Mouse (Mus musculus): Measurements from ENCODE around the gene Eml4. TPM values are rescaled to one million over a fixed set of nuclear protein-coding genes. Genes with fewer than 3 reads are reported as not detected.

The Eml4 gene
- total RNA-seq (2014; rRNA removed) = 8.1 and 8.9 TPM in 2 replicates
- 3.2 and 4.1 TPM in 2 replicates for polyA plus RNA-seq (2012; rRNA removed)

- 3% methylated on average over 61 of the region's 62 CpGs for WGBS
- Histone ChIP-seq H3K4me3 (ENCODE audit: insufficient read depth, low read depth, low read length) (peak within 1 kb of the TSS; percentile 100), H3K4me1 (ENCODE audit: control insufficient read depth, insufficient read depth, low read length) (peaks cover 8% of the 10 kb centered on the region), H3K36me3 (ENCODE audit: control insufficient read depth, insufficient read depth, low read length) (no peaks in the 10 kb centered on the region), H3K9ac (ENCODE audit: low read depth, low read length) (peak within 1 kb of the TSS; percentile 99), H3K79me2 (ENCODE audit: control insufficient read depth, insufficient read depth, low read length) (peaks cover 24% of the 10 kb centered on the region), H3K27ac (replicated peaks; ENCODE audit: insufficient read depth, low read depth, low read length) (peak within 1 kb of the TSS; percentile 94), H3K27me3 (ENCODE audit: control insufficient read depth, insufficient read depth, low read length) (no peaks in the 10 kb centered on the region)
- DNase-seq (ENCODE audit: extremely low read depth, low read depth, low spot score) = peak; percentile 80
- peak; percentile 64 for TF ChIP-seq POLR2A (IDR thresholded peaks at IDR 0.05; ENCODE audit: extremely low read depth, insufficient read depth, low read length)
- peak; percentile 47; the same call in 1 of the 2 replicates for TF ChIP-seq CTCF (IDR thresholded peaks at IDR 0.05; ENCODE audit: low read depth, low read length)
Observed at GRCm38 (mm10) chr17:83350379-83351091, at the start of gene Eml4. Gene Eml4, plus strand, starts transcription at chr17:83350931.

GRCm38 (mm10) chr17:83301433-83301832, 49.3 kb upstream of the Eml4 start:
- H3K79me2 ChIP-seq (ENCODE audit: control insufficient read depth, insufficient read depth, low read length) = no peaks in the 10 kb centered on the region
- H3K36me3 ChIP-seq (ENCODE audit: control insufficient read depth, insufficient read depth, low read length) = no peaks in the 10 kb centered on the region
- H3K4me3 ChIP-seq (ENCODE audit: insufficient read depth, low read depth, low read length) = no peak overlapping the region
- no peak for TF ChIP-seq CTCF (IDR thresholded peaks at IDR 0.05; ENCODE audit: low read depth, low read length)
- no peak for TF ChIP-seq POLR2A (IDR thresholded peaks at IDR 0.05; ENCODE audit: extremely low read depth, insufficient read depth, low read length)
- H3K4me1 ChIP-seq (ENCODE audit: control insufficient read depth, insufficient read depth, low read length) = no peaks in the 10 kb centered on the region
- DNase-seq (ENCODE audit: extremely low read depth, low read depth, low spot score) = no peak
- H3K27me3 ChIP-seq (ENCODE audit: control insufficient read depth, insufficient read depth, low read length) = no peaks in the 10 kb centered on the region
- 87% methylated on average over 5 of the region's 5 CpGs for WGBS
- H3K9ac ChIP-seq (ENCODE audit: low read depth, low read length) = no peak overlapping the region
- no peak overlapping the region for H3K27ac ChIP-seq (replicated peaks; ENCODE audit: insufficient read depth, low read depth, low read length)

- no peak overlapping the region for H3K9ac ChIP-seq (ENCODE audit: low read depth, low read length)
- no peak overlapping the region for H3K27ac ChIP-seq (replicated peaks; ENCODE audit: insufficient read depth, low read depth, low read length)
- H3K27me3 ChIP-seq (ENCODE audit: control insufficient read depth, insufficient read depth, low read length) = no peaks in the 10 kb centered on the region
- H3K4me3 ChIP-seq (ENCODE audit: insufficient read depth, low read depth, low read length) = no peak overlapping the region
- TF ChIP-seq POLR2A (IDR thresholded peaks at IDR 0.05; ENCODE audit: extremely low read depth, insufficient read depth, low read length) (no peak), CTCF (IDR thresholded peaks at IDR 0.05; ENCODE audit: low read depth, low read length) (no peak)
- peaks cover 7% of the 10 kb centered on the region for H3K4me1 ChIP-seq (ENCODE audit: control insufficient read depth, insufficient read depth, low read length)
- DNase-seq (ENCODE audit: extremely low read depth, low read depth, low spot score) = no peak
- WGBS = 93% methylated on average over 7 of the region's 7 CpGs
- no peaks in the 10 kb centered on the region for H3K36me3 ChIP-seq (ENCODE audit: control insufficient read depth, insufficient read depth, low read length)
- no peaks in the 10 kb centered on the region for H3K79me2 ChIP-seq (ENCODE audit: control insufficient read depth, insufficient read depth, low read length)
Observed at GRCm38 (mm10) chr17:83304089-83304822, 46.5 kb upstream of the Eml4 start.

- WGBS = 70% methylated on average over 12 of the region's 12 CpGs
- Histone ChIP-seq H3K4me3 (ENCODE audit: insufficient read depth, low read depth, low read length) (no peak overlapping the region), H3K27me3 (ENCODE audit: control insufficient read depth, insufficient read depth, low read length) (no peaks in the 10 kb centered on the region), H3K79me2 (ENCODE audit: control insufficient read depth, insufficient read depth, low read length) (no peaks in the 10 kb centered on the region), H3K4me1 (ENCODE audit: control insufficient read depth, insufficient read depth, low read length) (peaks cover 10% of the 10 kb centered on the region), H3K27ac (replicated peaks; ENCODE audit: insufficient read depth, low read depth, low read length) (no peak overlapping the region), H3K9ac (ENCODE audit: low read depth, low read length) (no peak overlapping the region), H3K36me3 (ENCODE audit: control insufficient read depth, insufficient read depth, low read length) (no peaks in the 10 kb centered on the region)
- DNase-seq (ENCODE audit: extremely low read depth, low read depth, low spot score) = no peak
- no peak for TF ChIP-seq POLR2A (IDR thresholded peaks at IDR 0.05; ENCODE audit: extremely low read depth, insufficient read depth, low read length)
- TF ChIP-seq CTCF (IDR thresholded peaks at IDR 0.05; ENCODE audit: low read depth, low read length) = no peak
Observed at GRCm38 (mm10) chr17:83306964-83307640, 43.6 kb upstream of the Eml4 start.

- Histone ChIP-seq H3K27ac (replicated peaks; ENCODE audit: insufficient read depth, low read depth, low read length) (peak overlapping the region; percentile 45; the same call in 1 of the 2 replicates), H3K27me3 (ENCODE audit: control insufficient read depth, insufficient read depth, low read length) (no peaks in the 10 kb centered on the region), H3K36me3 (ENCODE audit: control insufficient read depth, insufficient read depth, low read length) (no peaks in the 10 kb centered on the region), H3K79me2 (ENCODE audit: control insufficient read depth, insufficient read depth, low read length) (no peaks in the 10 kb centered on the region), H3K4me1 (ENCODE audit: control insufficient read depth, insufficient read depth, low read length) (peaks cover 10% of the 10 kb centered on the region), H3K9ac (ENCODE audit: low read depth, low read length) (no peak overlapping the region), H3K4me3 (ENCODE audit: insufficient read depth, low read depth, low read length) (no peak overlapping the region)
- WGBS = 59% methylated on average over 11 of the region's 11 CpGs
- peak; percentile 74 for DNase-seq (ENCODE audit: extremely low read depth, low read depth, low spot score)
- TF ChIP-seq CTCF (IDR thresholded peaks at IDR 0.05; ENCODE audit: low read depth, low read length) (no peak), POLR2A (IDR thresholded peaks at IDR 0.05; ENCODE audit: extremely low read depth, insufficient read depth, low read length) (no peak)
Observed at GRCm38 (mm10) chr17:83307641-83308296, 43.0 kb upstream of the Eml4 start.
